Mouse (Mus musculus): Measurements from ENCODE around the gene Sync.

DNA sequence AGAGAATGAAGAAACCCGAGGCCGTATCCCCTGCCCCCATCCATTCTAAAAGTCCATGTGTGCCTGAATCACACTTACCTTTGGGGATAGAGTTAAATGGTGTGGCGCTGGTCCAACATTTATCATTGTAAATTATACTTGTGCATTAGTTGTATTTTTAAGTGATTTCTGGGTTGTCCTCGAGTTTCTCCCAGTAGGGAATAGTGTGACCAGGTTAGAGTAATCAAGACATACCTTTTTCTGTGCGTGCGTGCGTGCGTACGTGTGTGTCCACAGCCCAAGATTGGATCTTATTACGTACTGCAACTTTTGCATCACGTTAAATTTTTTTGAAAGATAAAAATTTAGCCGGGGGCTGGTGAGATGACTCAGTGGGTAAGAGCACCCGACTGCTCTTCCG is 48.9 kb downstream of the Sync start:
- TF ChIP-seq POLR2A (IDR thresholded peaks at IDR 0.05; ENCODE audit: insufficient read depth, low read depth, low read length) (no peak), CTCF (IDR thresholded peaks at IDR 0.05) (no peak), EP300 (IDR thresholded peaks at IDR 0.05; ENCODE audit: insufficient read depth, low read depth, low read length) (no peak)

All from heart, adult 2 months (tissue).